Mouse (Mus musculus) adrenal gland, adult 2 months (tissue): ENCODE results near the gene Hoxd12. TPM values are rescaled to one million over a fixed set of nuclear protein-coding genes. Genes with fewer than 3 reads are reported as not detected.

ENCODE experiments used
- DNase-seq: peaks from one replicate; pipeline ENCODE4 v3.0.0; 2021
- polyA plus RNA-seq: library from polyadenylated mRNA; depleted of rRNA; stranded (reverse); fragments of >200 nt; gene quantifications from 2 replicates; pipeline ENCODE4 v1.2.3, GENCODE M21; 2012
- total RNA-seq, 2 experiments: library from RNA; stranded (reverse); gene quantifications; 2 replicates each; pipeline ENCODE4 v1.2.3; 2021

Gene Hoxd12
- total and polyA plus RNA-seq, 3 experiments = not detected

DNA sequence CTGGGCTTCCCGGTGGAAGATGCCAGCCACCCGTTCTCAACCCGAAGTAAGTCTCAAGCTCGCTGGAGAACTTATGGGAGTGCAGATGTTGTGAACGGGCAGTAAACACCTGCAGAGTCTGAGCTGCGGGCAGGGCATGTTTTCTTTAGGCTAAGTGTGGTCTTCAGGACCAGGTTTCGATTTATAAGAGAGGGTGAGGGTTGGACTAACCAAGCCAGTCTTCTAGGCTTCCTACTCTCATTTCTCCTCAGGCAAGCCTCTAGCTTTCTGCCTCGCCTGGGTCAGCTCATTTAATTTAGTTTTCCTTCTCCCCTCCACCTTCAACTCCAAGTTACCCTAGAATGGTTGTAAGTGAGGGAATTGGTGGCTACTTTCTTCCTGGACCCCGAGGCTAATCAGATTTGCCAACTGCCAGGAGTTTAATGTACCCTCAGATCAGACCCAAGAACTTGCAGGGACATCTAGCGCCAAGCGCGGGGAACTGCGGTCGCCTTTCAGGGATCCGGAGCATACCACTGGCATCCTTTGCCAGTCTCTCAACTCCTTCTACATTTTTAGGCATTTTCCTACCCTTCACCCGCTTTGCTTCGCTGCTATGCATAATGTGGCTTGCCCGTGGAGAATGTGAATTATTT, 11.4 kb upstream of the Hoxd12 start:
- DNase-seq = peak; percentile 42

DNA sequence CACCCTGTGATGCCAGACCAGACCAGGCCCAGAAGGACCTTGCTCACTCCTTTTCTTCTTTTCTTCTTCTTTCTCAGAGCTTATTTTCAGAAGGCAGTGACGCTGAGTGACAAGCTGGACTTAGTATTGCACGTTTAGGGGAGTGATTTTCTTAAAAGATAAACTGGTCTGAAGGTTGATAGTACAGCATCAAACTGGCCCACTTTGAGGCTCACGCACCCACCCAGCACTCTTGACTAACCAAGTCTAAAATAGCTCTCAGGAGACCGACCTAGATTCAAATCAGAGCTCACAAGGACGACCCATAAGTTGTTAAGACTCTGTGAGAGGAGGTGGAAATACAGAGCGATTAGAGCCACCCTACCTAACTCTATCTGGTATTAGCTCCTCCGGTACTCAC, 8.4 kb upstream of the Hoxd12 start:
- DNase-seq = no peak

DNA sequence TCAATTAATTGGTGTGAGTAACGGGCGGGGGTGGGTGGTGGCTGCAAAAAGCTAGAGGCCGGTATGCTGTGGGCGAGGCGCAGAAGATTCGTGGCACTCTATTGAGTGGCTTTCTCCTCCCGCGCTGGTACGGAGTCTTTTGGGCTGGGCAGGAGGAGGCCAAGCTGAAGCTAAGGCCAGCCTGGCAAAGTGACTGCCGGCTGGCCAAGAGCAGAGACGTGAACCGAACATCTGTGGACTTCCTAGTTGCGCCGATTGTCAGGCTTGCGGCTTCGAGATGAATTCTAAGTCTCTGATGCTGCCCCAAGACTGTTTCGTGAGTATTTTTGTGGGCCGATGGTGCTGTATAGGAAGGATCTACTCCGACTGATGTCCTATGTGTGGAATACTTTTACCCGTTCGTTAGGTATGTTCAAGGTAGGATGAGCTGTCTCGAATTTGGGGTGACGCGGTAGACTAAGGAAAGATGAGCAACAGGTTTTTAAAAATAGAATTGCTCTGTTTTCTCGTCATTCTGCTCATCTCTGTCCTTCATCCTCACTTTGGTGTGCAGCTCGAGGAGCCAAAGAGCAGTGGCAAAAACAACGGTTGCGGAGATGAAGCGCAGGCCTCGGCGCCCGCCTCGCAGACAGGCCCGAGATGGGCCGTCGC, 7.5 kb upstream of the Hoxd12 start:
- no peak for DNase-seq

DNA sequence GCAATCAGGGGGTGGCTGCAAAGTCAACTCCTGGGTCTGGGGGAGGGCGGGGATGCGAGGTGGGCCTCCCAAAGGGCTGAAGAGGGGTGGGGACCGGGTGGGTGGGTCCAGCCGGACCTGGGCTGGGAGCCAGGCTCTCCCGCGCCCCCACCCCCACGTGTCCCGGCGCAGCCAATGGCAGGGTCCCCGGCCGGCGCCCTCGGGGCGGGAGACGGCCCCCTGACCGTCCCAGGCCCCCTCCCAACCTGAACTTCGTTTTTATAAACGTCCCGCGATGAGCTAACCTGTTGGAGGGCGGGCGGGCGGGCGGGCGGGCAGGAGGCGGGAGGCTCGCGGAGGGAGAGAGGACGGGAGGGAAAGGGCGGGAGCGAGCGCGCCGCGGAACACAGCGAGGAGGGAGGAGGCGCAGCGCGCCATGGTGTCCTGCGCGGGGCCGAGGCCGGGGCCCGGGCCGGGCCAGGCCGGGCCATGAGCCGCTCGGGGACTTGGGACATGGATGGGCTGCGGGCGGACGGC, 6.9 kb upstream of the Hoxd12 start, which contains the start of gene Hoxd13:
Hoxd13 (plus strand) TSS at position 469 of the 516 bp plus-strand sequence.
- DNase-seq = no peak

DNA sequence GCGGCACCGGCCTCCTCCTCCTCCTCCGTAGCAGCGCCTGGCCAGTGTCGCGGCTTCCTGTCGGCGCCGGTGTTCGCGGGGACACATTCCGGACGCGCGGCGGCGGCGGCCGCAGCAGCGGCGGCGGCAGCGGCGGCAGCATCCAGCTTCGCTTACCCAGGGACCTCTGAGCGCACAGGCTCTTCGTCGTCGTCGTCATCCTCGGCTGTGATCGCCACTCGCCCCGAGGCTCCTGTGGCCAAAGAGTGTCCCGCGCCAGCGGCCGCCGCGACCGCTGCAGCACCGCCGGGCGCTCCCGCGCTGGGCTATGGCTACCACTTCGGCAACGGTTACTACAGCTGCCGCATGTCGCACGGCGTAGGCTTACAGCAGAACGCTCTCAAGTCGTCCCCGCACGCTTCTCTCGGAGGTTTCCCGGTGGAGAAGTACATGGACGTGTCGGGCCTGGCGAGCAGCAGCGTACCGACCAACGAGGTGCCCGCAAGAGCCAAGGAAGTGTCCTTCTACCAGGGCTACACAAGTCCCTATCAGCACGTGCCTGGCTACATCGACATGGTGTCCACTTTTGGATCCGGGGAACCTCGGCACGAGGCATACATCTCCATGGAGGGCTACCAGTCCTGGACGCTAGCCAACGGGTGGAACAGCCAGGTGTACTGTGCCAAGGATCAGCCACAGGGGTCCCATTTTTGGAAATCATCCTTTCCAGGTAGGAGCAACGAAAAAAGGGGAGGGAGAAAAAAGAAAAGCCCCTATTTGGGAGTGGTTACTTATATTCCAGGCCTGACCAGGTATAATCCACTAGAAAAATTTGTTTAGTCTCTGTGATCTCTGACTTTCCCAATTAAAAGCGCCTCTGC, 6.2 kb upstream of the Hoxd12 start:
- DNase-seq = no peak

GRCm38 (mm10) chr2:74669230-74669578, 5.6 kb upstream of the Hoxd12 start:
- DNase-seq = no peak

DNA sequence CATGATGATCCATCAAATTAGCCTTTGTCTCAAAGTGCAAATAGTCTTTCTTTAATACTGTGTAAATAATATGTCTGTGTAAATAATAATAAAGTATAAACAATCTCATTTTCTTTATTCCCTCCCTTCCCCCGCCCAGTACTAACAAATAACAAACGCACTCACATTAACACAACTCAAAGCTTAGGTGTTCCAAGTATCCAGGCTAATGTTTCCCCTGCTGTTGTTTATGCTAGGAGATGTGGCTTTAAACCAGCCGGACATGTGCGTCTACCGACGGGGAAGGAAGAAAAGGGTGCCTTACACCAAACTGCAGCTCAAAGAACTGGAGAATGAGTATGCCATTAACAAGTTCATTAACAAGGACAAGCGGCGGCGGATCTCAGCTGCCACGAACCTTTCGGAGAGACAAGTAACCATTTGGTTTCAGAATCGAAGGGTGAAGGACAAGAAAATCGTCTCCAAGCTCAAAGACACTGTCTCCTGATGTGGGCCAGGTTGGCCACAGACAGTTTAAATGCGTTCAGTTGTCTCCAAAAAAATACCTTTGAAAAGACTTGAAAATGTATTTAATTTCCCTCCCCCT, 5.1 kb upstream of the Hoxd12 start:
- no peak for DNase-seq

GRCm38 (mm10) chr2:74670632-74671188, 4.1 kb upstream of the Hoxd12 start:
- DNase-seq = no peak

DNA sequence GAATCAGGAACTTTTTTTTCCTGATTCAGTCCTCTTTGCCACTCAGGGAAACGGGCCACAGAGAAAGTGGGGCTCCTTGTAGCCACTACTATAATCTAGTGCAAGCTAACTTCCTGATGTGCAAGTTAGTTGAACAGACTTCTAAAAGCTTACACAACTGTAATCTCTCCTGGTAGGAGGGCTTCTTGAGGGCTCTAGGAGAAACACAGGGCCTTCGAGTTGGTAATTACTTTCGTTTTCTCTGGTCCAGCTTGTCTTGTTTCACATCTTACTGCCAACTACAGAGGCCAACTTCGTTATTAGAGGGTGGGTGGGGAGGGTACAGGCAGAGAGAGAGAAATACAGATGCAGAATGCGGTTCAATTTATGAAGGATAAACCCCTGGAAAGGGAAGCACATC, 3.0 kb upstream of the Hoxd12 start:
- no peak for DNase-seq

- no peak for DNase-seq
Measured at GRCm38 (mm10) chr2:74672481-74673362, 2.1 kb upstream of the Hoxd12 start.

DNA sequence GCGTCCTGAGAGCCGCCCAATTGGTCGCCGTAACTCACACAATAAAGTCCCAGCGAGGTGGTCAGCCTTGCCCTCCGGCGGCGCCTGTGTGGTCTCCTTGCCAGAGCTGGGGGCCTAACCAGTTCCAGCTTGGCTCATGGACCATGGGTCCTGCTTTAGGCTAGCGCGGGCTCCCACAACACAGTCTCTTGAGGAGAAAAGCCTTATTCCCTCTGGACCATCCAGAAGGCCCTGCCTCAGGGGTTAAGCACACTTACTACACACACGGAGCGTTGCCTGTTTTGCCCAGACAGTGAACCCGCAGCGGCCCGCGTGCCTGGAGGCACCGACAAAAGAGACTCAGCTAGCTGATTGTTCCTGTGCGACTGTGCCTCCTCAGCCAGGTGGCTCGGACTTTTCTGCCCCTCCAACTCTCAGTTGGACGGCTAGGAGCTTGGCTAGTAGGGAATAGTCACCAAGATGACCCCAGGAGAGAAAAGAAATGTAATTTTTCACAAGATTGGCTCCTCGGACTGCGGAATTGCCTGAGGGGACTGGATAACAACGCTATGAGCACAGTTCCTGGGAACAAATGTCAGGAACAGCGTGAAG, 883 bp upstream of the Hoxd12 start:
- DNase-seq = no peak

- no peak for DNase-seq
Measured at GRCm38 (mm10) chr2:74675666-74676282, 961 bp downstream of the Hoxd12 start.

DNA sequence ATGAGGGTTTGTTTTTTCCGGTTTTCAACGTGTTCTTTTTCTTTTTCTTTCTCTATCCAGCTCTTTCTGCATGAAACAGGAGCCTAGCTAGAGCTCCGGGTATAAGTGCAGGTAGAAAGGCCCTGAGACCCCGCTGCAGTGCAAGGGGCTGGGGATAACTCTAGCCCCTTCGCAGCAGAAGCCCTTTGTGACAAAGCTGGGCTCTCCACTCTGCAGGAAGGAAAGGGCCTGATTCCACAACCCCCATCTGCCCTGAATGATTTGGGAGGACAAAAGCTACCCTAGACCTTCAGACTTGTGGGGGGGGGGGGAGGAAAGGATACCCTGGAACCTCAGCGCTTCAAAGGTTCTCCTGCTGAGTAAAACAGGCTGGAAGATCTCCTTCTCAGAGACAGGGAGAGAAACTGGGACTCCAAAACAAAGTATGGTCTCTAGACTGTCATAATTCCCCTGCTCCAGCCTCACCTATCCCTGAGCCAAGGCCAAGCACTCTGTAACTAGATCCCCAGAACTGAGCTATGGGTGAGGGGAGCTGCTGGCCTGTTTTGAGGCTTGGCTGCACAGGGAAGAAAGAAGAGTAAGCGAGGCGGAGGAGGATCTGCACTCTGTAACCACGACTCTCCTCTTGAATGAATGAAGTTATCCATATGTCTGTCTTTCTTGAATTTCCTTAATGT, 1.7 kb downstream of the Hoxd12 start:
- no peak for DNase-seq

DNA sequence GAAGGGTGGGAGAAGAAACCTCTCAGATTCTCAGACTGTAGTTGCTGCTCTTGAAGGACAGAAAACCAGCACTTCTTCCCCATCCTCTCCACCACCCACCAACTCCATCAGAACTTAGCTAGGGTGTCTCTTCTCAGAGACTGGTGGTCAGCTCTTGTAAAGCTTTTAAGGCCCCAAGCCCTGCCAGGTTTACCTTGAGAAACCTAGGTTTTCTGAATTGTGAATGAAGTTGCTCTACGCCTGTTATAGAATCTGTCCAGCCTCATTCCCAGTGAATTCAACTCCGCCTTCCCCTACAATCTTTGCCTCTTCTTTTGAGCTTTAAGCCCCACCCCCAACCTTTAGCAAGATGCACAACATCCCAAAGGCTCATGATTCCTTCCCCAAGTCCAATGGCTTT, 2.3 kb downstream of the Hoxd12 start:
- no peak for DNase-seq

DNA sequence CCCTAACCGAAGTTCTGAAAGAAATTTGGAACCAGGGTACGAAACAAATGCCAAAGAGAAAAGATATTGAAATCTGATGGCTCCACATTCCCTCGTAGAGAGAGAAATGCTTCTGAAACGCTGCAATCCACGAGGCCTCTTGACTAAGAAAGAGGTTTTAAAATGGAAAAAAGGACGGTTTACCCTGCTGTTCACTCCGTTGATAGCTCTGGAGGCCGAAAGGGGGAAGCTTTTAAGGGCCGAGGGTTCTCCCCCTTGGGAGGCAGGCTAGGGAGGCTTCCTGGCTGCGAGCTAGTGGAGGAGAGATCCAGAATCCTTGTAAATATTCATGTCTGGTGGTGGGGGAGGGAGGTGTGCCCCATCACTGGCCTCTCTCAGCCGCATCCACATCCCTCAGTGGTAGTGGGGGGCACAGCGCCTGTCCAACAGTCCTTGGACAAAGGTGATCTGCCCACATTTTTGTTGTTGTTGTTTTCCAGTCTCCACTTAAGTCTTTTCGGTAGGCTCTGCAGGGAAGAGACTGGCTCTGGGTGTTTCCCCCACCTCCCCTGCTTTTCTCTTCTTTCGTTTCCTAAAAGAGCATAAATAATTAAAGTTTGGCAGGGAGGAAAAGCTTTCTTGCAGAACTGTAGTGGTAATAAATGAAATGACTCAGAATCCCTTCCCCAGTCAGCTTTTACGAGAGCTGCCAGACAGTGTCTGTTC, 4.2 kb downstream of the Hoxd12 start, which contains the start of gene Hoxd11:
Hoxd11 (plus strand) TSS at position 667 of the 705 bp plus-strand sequence.
- no peak for DNase-seq

DNA sequence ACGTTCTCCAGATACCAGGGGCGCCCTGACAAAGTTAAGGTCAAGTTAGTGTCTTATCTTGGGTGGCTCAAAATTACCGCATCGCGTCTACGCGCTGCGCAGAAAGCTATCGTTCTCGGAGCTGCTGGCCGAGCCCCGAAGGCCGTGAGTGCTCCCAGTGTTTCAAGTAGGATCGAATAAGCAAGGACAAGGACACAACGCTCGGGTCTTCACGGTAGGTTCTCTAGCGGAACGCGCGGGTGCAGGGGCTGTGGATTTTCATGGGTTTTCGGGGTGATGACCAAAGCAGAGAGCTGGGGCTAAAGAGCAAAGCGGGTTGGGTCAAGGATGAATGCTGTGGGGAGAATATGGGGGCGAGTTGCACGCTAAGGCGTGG, 4.8 kb downstream of the Hoxd12 start:
- no peak for DNase-seq

- DNase-seq = no peak
Measured at GRCm38 (mm10) chr2:74679980-74680379, 5.2 kb downstream of the Hoxd12 start.

- no peak for DNase-seq
Measured at GRCm38 (mm10) chr2:74680561-74681398, 6.0 kb downstream of the Hoxd12 start.
